Mouse (Mus musculus): ENCODE results near the gene Grip1. TPM values are rescaled to one million over a fixed set of nuclear protein-coding genes. Genes with fewer than 3 reads are reported as not detected.

Grip1 gene
- polyA plus RNA-seq, 1 experiment, result 0.08 TPM

DNA sequence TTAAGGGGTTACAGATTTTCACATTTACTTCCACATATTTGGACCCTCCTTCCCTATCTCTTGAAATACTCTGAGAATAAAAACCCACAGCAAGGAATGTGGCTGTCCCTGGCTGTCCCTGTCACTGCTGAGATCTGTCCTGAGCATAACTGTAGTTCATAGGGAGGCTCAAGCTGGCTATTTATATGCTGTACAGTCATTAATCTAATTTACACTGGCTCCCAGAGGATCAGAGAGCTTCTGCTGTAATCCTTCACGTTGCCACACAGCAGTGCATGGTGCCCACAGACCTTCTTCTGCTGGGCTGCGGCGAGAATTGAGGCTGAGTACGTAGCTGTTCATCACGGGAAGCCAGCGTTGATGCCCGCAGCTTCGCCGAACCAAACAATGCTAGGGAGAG is 464.4 kb downstream of the Grip1 start:
- no peak for TF ChIP-seq MAX (IDR thresholded peaks at IDR 0.05; ENCODE audit: low read depth)
- TF ChIP-seq CEBPB (IDR thresholded peaks at IDR 0.05; ENCODE audit: insufficient read depth, poor library complexity, severe bottlenecking), result no peak
- no peak for TF ChIP-seq E2F4 (IDR thresholded peaks at IDR 0.05; ENCODE audit: insufficient read depth)
- TF ChIP-seq POLR2AphosphoS2 (IDR thresholded peaks at IDR 0.05; ENCODE audit: insufficient read length, low read depth), result no peak
- Histone ChIP-seq H3K4me3 (no peak overlapping the region), H3K4me2 (ENCODE audit: low read depth) (no peak overlapping the region), H3K36me3 (ENCODE audit: control insufficient read depth, insufficient read depth) (no peaks in the 10 kb centered on the region), H3K79me2 (ENCODE audit: control insufficient read depth, insufficient read depth) (no peaks in the 10 kb centered on the region), H3K27me3 (ENCODE audit: control insufficient read depth, insufficient read depth, insufficient read length) (no peaks in the 10 kb centered on the region), H3ac (ENCODE audit: control insufficient read depth, insufficient read length) (no peak overlapping the region)

DNA sequence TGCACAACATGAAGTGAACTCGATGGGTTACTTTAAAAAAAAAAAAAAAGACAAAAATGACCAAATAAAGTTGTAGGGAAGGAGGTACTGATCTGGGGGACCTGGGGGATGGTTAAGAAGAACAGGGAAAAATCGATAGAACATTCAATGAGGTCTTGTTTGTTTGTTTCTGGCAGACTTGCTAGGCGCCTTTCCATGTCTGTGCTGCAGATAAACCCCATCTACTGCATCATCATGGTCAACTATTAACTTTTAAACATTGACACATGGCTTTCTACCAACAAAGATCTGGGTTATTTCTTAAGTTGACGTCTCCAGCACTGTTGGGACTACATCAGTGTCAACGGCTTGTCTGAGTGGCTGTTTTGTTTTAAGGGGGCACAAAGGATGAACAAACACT is 474.3 kb downstream of the Grip1 start:
- no peak overlapping the region for H3K4me2 ChIP-seq (ENCODE audit: low read depth)
- no peak overlapping the region for H3K4me3 ChIP-seq
- H3K36me3 ChIP-seq (ENCODE audit: control insufficient read depth, insufficient read depth), result no peaks in the 10 kb centered on the region
- H3K27me3 ChIP-seq (ENCODE audit: control insufficient read depth, insufficient read depth, insufficient read length), result no peaks in the 10 kb centered on the region
- H3K79me2 ChIP-seq (ENCODE audit: control insufficient read depth, insufficient read depth), result no peaks in the 10 kb centered on the region
- H3ac ChIP-seq (ENCODE audit: control insufficient read depth, insufficient read length), result no peak overlapping the region
- TF ChIP-seq E2F4 (IDR thresholded peaks at IDR 0.05; ENCODE audit: insufficient read depth), result no peak
- no peak for TF ChIP-seq MAX (IDR thresholded peaks at IDR 0.05; ENCODE audit: low read depth)
- TF ChIP-seq POLR2AphosphoS2 (IDR thresholded peaks at IDR 0.05; ENCODE audit: insufficient read length, low read depth), result no peak
- no peak for TF ChIP-seq MYOD1 (IDR thresholded peaks at IDR 0.05; ENCODE audit: control insufficient read depth in 1 of 3, insufficient read length in 2 of 3, low read depth in 2 of 3)
- no peak for TF ChIP-seq POLR2A (IDR thresholded peaks at IDR 0.05; ENCODE audit: insufficient read length, low read depth)
- TF ChIP-seq SRF (IDR thresholded peaks at IDR 0.05; ENCODE audit: control insufficient read depth, insufficient read length, low read depth), result no peak
- no peak for TF ChIP-seq REST (IDR thresholded peaks at IDR 0.05; ENCODE audit: insufficient read depth, insufficient read length)
- TF ChIP-seq TCF3 (IDR thresholded peaks at IDR 0.05; ENCODE audit: insufficient read length, low read depth), result no peak
- TF ChIP-seq USF1 (IDR thresholded peaks at IDR 0.05; ENCODE audit: low read depth), result no peak

DNA sequence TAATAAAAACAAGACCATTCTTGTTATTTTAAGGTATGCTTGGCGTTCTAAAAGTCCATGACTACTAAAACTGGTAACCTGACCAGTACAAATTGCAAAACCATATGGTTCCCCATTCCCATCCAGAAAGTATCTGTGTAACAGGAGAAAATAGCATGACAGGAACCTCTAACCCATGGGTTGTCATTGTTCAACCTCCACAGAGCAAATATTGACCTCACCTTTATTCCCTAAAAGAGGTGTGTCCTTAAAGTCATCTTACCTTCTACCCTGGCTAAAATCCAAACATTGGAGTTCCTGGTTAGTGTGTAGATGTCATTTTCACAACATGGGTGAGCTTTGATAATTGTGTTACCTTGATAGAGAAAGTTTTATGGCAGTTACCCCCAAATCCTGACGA is 475.3 kb downstream of the Grip1 start:
- no peaks in the 10 kb centered on the region for H3K27me3 ChIP-seq (ENCODE audit: control insufficient read depth, insufficient read depth, insufficient read length)
- no peak overlapping the region for H3K4me2 ChIP-seq (ENCODE audit: low read depth)
- H3K4me3 ChIP-seq, result no peak overlapping the region
- H3ac ChIP-seq (ENCODE audit: control insufficient read depth, insufficient read length), result no peak overlapping the region
- TF ChIP-seq TCF12 (IDR thresholded peaks at IDR 0.05; ENCODE audit: insufficient read depth, poor library complexity, severe bottlenecking), result no peak
- no peak for TF ChIP-seq CEBPB (IDR thresholded peaks at IDR 0.05; ENCODE audit: insufficient read depth, poor library complexity, severe bottlenecking)
- no peak for TF ChIP-seq TCF3 (IDR thresholded peaks at IDR 0.05; ENCODE audit: insufficient read length, low read depth)
- no peak for TF ChIP-seq POLR2A (IDR thresholded peaks at IDR 0.05; ENCODE audit: insufficient read length, low read depth)
- no peak for TF ChIP-seq REST (IDR thresholded peaks at IDR 0.05; ENCODE audit: insufficient read depth, insufficient read length)
- no peak for TF ChIP-seq MYOG (IDR thresholded peaks at IDR 0.05; ENCODE audit: control insufficient read depth in 1 of 3, insufficient read depth in 1 of 3, insufficient read length in 2 of 3, low read depth in 2 of 3)
- no peak for TF ChIP-seq MYOD1 (IDR thresholded peaks at IDR 0.05; ENCODE audit: control insufficient read depth in 1 of 3, insufficient read length in 2 of 3, low read depth in 2 of 3)
- TF ChIP-seq USF1 (IDR thresholded peaks at IDR 0.05; ENCODE audit: low read depth), result no peak
- TF ChIP-seq E2F4 (IDR thresholded peaks at IDR 0.05; ENCODE audit: insufficient read depth), result no peak
- no peak for TF ChIP-seq POLR2AphosphoS2 (IDR thresholded peaks at IDR 0.05; ENCODE audit: insufficient read length, low read depth)
- no peak for TF ChIP-seq SRF (IDR thresholded peaks at IDR 0.05; ENCODE audit: control insufficient read depth, insufficient read length, low read depth)
- no peak for TF ChIP-seq MAX (IDR thresholded peaks at IDR 0.05; ENCODE audit: low read depth)
- H3K79me2 ChIP-seq (ENCODE audit: control insufficient read depth, insufficient read depth), result no peaks in the 10 kb centered on the region
- H3K36me3 ChIP-seq (ENCODE audit: control insufficient read depth, insufficient read depth), result no peaks in the 10 kb centered on the region

DNA sequence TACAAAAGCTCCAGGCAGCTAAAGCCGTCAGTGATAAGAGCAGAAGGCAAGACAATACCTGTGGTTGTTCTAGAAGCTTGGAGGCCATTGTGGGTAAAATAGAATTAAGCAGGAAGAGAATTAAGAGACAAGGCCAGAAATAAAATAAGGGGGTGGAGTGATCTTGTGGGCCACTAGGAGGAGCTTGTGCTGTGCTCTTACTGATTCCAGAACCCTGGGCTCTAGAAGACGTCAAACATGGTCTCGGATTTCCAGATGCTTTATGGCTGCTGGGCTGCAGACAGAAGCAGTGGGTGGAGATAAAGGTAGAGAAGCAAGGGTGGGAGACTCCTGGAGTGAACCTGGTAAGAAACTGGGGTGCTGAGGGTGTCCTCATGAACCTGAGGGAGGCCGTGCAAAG is 479.2 kb downstream of the Grip1 start:
- Histone ChIP-seq H3K79me2 (ENCODE audit: control insufficient read depth, insufficient read depth) (no peaks in the 10 kb centered on the region), H3K4me3 (no peak overlapping the region), H3K4me2 (ENCODE audit: low read depth) (no peak overlapping the region), H3K36me3 (ENCODE audit: control insufficient read depth, insufficient read depth) (no peaks in the 10 kb centered on the region), H3K27me3 (ENCODE audit: control insufficient read depth, insufficient read depth, insufficient read length) (no peaks in the 10 kb centered on the region), H3ac (ENCODE audit: control insufficient read depth, insufficient read length) (no peak overlapping the region)
- TF ChIP-seq REST (IDR thresholded peaks at IDR 0.05; ENCODE audit: insufficient read depth, insufficient read length), result no peak
- no peak for TF ChIP-seq POLR2AphosphoS2 (IDR thresholded peaks at IDR 0.05; ENCODE audit: insufficient read length, low read depth)
- TF ChIP-seq USF1 (IDR thresholded peaks at IDR 0.05; ENCODE audit: low read depth), result no peak
- TF ChIP-seq SRF (IDR thresholded peaks at IDR 0.05; ENCODE audit: control insufficient read depth, insufficient read length, low read depth), result no peak
- no peak for TF ChIP-seq MAX (IDR thresholded peaks at IDR 0.05; ENCODE audit: low read depth)
- no peak for TF ChIP-seq TCF12 (IDR thresholded peaks at IDR 0.05; ENCODE audit: insufficient read depth, poor library complexity, severe bottlenecking)
- no peak for TF ChIP-seq POLR2A (IDR thresholded peaks at IDR 0.05; ENCODE audit: insufficient read length, low read depth)
- no peak for TF ChIP-seq TCF3 (IDR thresholded peaks at IDR 0.05; ENCODE audit: insufficient read length, low read depth)
- TF ChIP-seq MYOG (IDR thresholded peaks at IDR 0.05; ENCODE audit: control insufficient read depth in 1 of 3, insufficient read depth in 1 of 3, insufficient read length in 2 of 3, low read depth in 2 of 3), result no peak
- TF ChIP-seq MYOD1 (IDR thresholded peaks at IDR 0.05; ENCODE audit: control insufficient read depth in 1 of 3, insufficient read length in 2 of 3, low read depth in 2 of 3), result no peak
- TF ChIP-seq CEBPB (IDR thresholded peaks at IDR 0.05; ENCODE audit: insufficient read depth, poor library complexity, severe bottlenecking), result no peak
- TF ChIP-seq E2F4 (IDR thresholded peaks at IDR 0.05; ENCODE audit: insufficient read depth), result no peak

DNA sequence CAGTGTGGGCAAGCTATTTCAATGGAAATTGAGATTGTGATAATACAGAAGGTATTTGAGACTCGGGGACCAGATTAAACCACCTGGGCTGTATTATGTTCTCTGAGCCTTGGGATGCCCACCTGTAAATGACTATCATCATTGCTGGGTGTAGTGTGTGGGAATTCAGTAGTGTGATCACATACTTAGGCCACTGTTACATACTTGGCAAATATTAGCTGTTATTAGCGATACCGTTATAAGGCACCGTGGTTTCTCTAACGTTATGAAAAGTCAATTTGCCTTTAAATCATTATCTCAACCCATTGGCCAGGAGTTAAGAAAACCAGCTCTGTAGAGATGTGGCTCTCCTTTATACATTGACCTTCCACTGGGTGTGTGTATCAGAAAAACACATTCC is 479.7 kb downstream of the Grip1 start:
- no peak for TF ChIP-seq MAX (IDR thresholded peaks at IDR 0.05; ENCODE audit: low read depth)
- TF ChIP-seq CEBPB (IDR thresholded peaks at IDR 0.05; ENCODE audit: insufficient read depth, poor library complexity, severe bottlenecking), result no peak
- no peak for TF ChIP-seq REST (IDR thresholded peaks at IDR 0.05; ENCODE audit: insufficient read depth, insufficient read length)
- no peak for TF ChIP-seq MYOG (IDR thresholded peaks at IDR 0.05; ENCODE audit: control insufficient read depth in 1 of 3, insufficient read depth in 1 of 3, insufficient read length in 2 of 3, low read depth in 2 of 3)
- no peak for TF ChIP-seq TCF12 (IDR thresholded peaks at IDR 0.05; ENCODE audit: insufficient read depth, poor library complexity, severe bottlenecking)
- no peak for TF ChIP-seq TCF3 (IDR thresholded peaks at IDR 0.05; ENCODE audit: insufficient read length, low read depth)
- no peak for TF ChIP-seq POLR2A (IDR thresholded peaks at IDR 0.05; ENCODE audit: insufficient read length, low read depth)
- TF ChIP-seq POLR2AphosphoS2 (IDR thresholded peaks at IDR 0.05; ENCODE audit: insufficient read length, low read depth), result no peak
- Histone ChIP-seq H3K27me3 (ENCODE audit: control insufficient read depth, insufficient read depth, insufficient read length) (no peaks in the 10 kb centered on the region), H3K4me3 (no peak overlapping the region), H3K36me3 (ENCODE audit: control insufficient read depth, insufficient read depth) (no peaks in the 10 kb centered on the region), H3K79me2 (ENCODE audit: control insufficient read depth, insufficient read depth) (no peaks in the 10 kb centered on the region), H3K4me2 (ENCODE audit: low read depth) (no peak overlapping the region), H3ac (ENCODE audit: control insufficient read depth, insufficient read length) (no peak overlapping the region)

All from myocyte (in vitro differentiated cells).